Mouse (Mus musculus) midbrain, embryonic 15.5 days (tissue): ENCODE measurements at regions not wholly inside any gene's neighbourhood (a gene's known extent, or its start where the extent isn't known, plus 50 kb on each side); places are given as distances from the start of the nearest gene placed in this dataset.
"Not testable (repeated sequence)": the region's sequence is repeated elsewhere in the genome, so short reads cannot be mapped to it uniquely, and the experiment has no call there.

Experiments
- ATAC-seq: fragments of 200-750 bp; cut with Nextera tagmentation; replicated peaks from 2 replicates; pipeline ENCODE4 v1.8.0; 2017; ENCODE audit warnings: moderate TSS enrichment
- H3K27ac ChIP-seq: fragments of 300-500 bp; sonication (generic); 2 replicates; pipeline ENCODE4 v1.5.1; 2015; ENCODE audit warnings: mild to moderate bottlenecking, inconsistent platforms
- H3K27me3 ChIP-seq: fragments of 300-500 bp; sonication (generic); replicated peaks from 2 replicates; pipeline ENCODE4 v1.6.1; 2015; ENCODE audit warnings: inconsistent platforms
- H3K36me3 ChIP-seq: fragments of 300-500 bp; sonication (generic); replicated peaks from 2 replicates; pipeline ENCODE4 v1.6.1; 2015; ENCODE audit warnings: inconsistent platforms
- H3K4me1 ChIP-seq: fragments of 300-500 bp; sonication (generic); 2 replicates; pipeline ENCODE4 v1.6.1; 2015; ENCODE audit warnings: inconsistent platforms
- H3K4me2 ChIP-seq: fragments of 300-500 bp; sonication (generic); 2 replicates; pipeline ENCODE4 v1.6.1; 2015; ENCODE audit warnings: inconsistent platforms, mild to moderate bottlenecking, moderate library complexity
- H3K4me3 ChIP-seq: fragments of 300-500 bp; sonication (generic); 2 replicates; pipeline ENCODE4 v1.5.1; 2015; ENCODE audit warnings: mild to moderate bottlenecking, inconsistent platforms
- H3K9ac ChIP-seq: fragments of 300-500 bp; sonication (generic); 2 replicates; pipeline ENCODE4 v1.6.1; 2015; ENCODE audit warnings: mild to moderate bottlenecking, inconsistent platforms
- H3K9me3 ChIP-seq: fragments of 300-500 bp; sonication (generic); 2 replicates; pipeline ENCODE4 v1.6.1; 2016; ENCODE audit warnings: inconsistent platforms
- WGBS: fragments of 180-500 bp; shearing (Covaris S2); methylation state at CpG from one replicate; pipeline ENCODE4 v1.1.7; 2015; ENCODE audit warnings: mixed read lengths; 5-methylcytosine and 5-hydroxymethylcytosine counted together

- ATAC-seq: no peak
- H3K4me2 ChIP-seq: no peak overlapping the region
- no peak overlapping the region for H3K27ac ChIP-seq
- H3K4me3 ChIP-seq: no peak overlapping the region
- no peaks in the 10 kb centered on the region for H3K4me1 ChIP-seq
- H3K9ac ChIP-seq: no peak overlapping the region
- no peaks in the 10 kb centered on the region; the same call in 1 of the 2 replicates for H3K9me3 ChIP-seq
- H3K36me3 ChIP-seq: no peaks in the 10 kb centered on the region
- 70% methylated on average over 2 of the region's 2 CpGs for WGBS
- no peaks in the 10 kb centered on the region for H3K27me3 ChIP-seq
Measured at GRCm38 (mm10) chrX:17505692-17506091, 66.4 kb downstream of the Fundc1 start.

- not testable (repeated sequence) for H3K4me1 ChIP-seq, H3K9me3 ChIP-seq, H3K4me2 ChIP-seq, H3K27ac ChIP-seq, H3K4me3 ChIP-seq, H3K27me3 ChIP-seq, ATAC-seq, H3K36me3 ChIP-seq, H3K9ac ChIP-seq
- WGBS: 57% methylated on average over 3 of the region's 3 CpGs
Measured at GRCm38 (mm10) chrX:17473129-17473528, 99.0 kb downstream of the Fundc1 start.

- 42% methylated on average over 2 of the region's 2 CpGs for WGBS
- Histone ChIP-seq H3K4me2 (no peak overlapping the region), H3K9ac (no peak overlapping the region), H3K27me3 (no peaks in the 10 kb centered on the region), H3K4me3 (no peak overlapping the region), H3K36me3 (no peaks in the 10 kb centered on the region), H3K4me1 (no peaks in the 10 kb centered on the region), H3K9me3 (no peaks in the 10 kb centered on the region), H3K27ac (no peak overlapping the region)
- peak; percentile 42; the same call in 1 of the 2 replicates for ATAC-seq
Measured at GRCm38 (mm10) chrX:17456515-17456914, 115.6 kb downstream of the Fundc1 start.

- Histone ChIP-seq H3K4me1 (no peaks in the 10 kb centered on the region), H3K36me3 (no peaks in the 10 kb centered on the region), H3K9ac (no peak overlapping the region), H3K4me3 (no peak overlapping the region), H3K4me2 (no peak overlapping the region), H3K27me3 (no peaks in the 10 kb centered on the region), H3K9me3 (no peaks in the 10 kb centered on the region), H3K27ac (no peak overlapping the region)
- ATAC-seq: no peak
- WGBS: 73% methylated on average over 4 of the region's 4 CpGs
Measured at GRCm38 (mm10) chrX:17415163-17415562, 96.0 kb upstream of the Efhc2 start.

GRCm38 (mm10) chrX:17404271-17404670, 85.1 kb upstream of the Efhc2 start:
- no peak overlapping the region for H3K4me3 ChIP-seq
- no peaks in the 10 kb centered on the region for H3K27me3 ChIP-seq
- no peak overlapping the region for H3K9ac ChIP-seq
- H3K27ac ChIP-seq: no peak overlapping the region
- 45% methylated on average over 2 of the region's 2 CpGs for WGBS
- no peak for ATAC-seq
- no peaks in the 10 kb centered on the region for H3K9me3 ChIP-seq
- H3K4me2 ChIP-seq: no peak overlapping the region
- no peaks in the 10 kb centered on the region for H3K4me1 ChIP-seq
- no peaks in the 10 kb centered on the region for H3K36me3 ChIP-seq
